ENCODE assay signal across 9 mouse cellular contexts in the genomic region with DNA sequence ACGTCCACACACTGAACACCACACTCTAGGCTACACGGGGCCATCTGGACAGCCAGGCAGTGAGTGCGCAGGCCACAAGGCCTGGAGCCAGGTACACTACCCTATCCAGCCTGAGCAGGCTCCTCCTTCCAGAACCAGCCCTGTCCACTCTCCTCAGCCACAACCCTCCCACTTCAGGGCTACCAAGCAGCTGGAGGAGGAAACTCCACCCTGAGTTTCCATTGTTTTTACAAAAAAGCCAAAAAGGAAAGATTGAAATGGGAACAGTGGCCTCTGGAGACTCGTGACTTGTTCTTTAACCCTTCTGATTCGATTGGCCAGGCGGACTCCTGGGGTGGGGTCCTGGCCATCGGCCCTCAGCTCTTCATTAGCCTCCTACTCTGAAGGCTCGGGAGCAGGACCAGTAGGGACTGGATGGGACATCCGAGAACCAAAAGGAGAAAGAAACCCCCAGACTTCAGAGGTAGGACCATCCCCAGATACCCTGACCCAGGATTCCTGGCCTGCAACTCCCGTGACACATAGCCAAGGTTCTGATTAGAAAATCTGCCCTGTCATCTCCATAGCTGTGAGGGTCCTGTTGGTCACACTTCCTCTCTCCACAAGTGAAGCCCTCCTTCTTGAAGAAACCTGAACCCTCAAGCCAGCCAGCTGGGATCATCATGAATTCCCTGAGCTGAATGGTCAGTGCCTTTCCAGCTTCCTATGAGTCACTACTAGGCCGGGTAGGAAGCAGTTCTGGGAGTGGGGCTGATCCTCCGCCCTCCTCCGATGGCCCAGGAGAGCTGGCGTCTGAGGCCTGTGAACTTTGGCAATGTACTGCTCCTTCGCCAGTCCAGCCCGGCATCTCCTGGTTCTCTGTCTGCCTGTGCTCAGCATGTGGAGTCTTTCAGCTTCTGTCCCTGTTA.
A peak's percentile ranks its signal among the peaks of the same experiment; 100 is the strongest.
DNase-seq lines count a peak whose midpoint lies in the region; ATAC-seq and TF ChIP-seq lines count a peak whose summit lies in the region.
"Had no signal": no experiment of that assay in that cellular context is flagged by ENCODE, and none has a peak within 500 bp of the region (broad histone marks: within the 10 kb centered on the region; RNA-seq: fewer than 3 reads in every experiment).

No protein-coding gene starts in this region.

- no peak overlapping the region for H3K9ac ChIP-seq in midbrain, postnatal 0 days (replicated peaks; ENCODE audit: low read length, poor library complexity, severe bottlenecking)
- no peak overlapping the region for H3K9ac ChIP-seq in midbrain, embryonic 16.5 days (ENCODE audit: low read depth, low read length)
- H3K9ac ChIP-seq in neural tube, embryonic 15.5 days (replicated peaks): no peak overlapping the region
- H3K9ac ChIP-seq: lung, embryonic 14.5 days had no signal

- H3K9me3 ChIP-seq in midbrain, postnatal 0 days (ENCODE audit: low read length): no peaks in the 10 kb centered on the region
- H3K9me3 ChIP-seq in midbrain, embryonic 16.5 days (replicated peaks; ENCODE audit: control insufficient read depth, low read length, poor library complexity, severe bottlenecking): no peaks in the 10 kb centered on the region
- no peaks in the 10 kb centered on the region; the same call in 1 of the 2 replicates for H3K9me3 ChIP-seq in neural tube, embryonic 15.5 days (replicated peaks)

- H3K27me3 ChIP-seq in midbrain, postnatal 0 days (ENCODE audit: insufficient read depth, low read length): no peaks in the 10 kb centered on the region
- no peaks in the 10 kb centered on the region for H3K27me3 ChIP-seq in midbrain, embryonic 16.5 days (ENCODE audit: control insufficient read depth, insufficient read depth, low read depth, low read length)
- no peaks in the 10 kb centered on the region for H3K27me3 ChIP-seq in neural tube, embryonic 15.5 days (replicated peaks)

- peak; percentile 51 for DNase-seq in NIH3T3 (ENCODE audit: low read depth)
- DNase-seq in cerebellum, adult 11-12 months: peak; percentile 80
- DNase-seq in heart, adult 8-10 months (ENCODE audit: low spot score): peak; percentile 88
- DNase-seq in kidney, postnatal 25 days: peak; percentile 56 to 86
- no peak for DNase-seq in midbrain, postnatal 0 days (ENCODE audit: low spot score)
- DNase-seq: lung, embryonic 14.5 days had no signal

- H3K4me1 ChIP-seq in midbrain, postnatal 0 days (ENCODE audit: insufficient read depth, low read length): no peaks in the 10 kb centered on the region; the same call in 1 of the 2 replicates
- no peaks in the 10 kb centered on the region for H3K4me1 ChIP-seq in midbrain, embryonic 16.5 days (ENCODE audit: control insufficient read depth, insufficient read depth, low read length)
- no peaks in the 10 kb centered on the region for H3K4me1 ChIP-seq in neural tube, embryonic 15.5 days

- H3K27ac ChIP-seq in midbrain, postnatal 0 days (ENCODE audit: low read depth, low read length): no peak overlapping the region
- H3K27ac ChIP-seq in midbrain, embryonic 16.5 days (ENCODE audit: low read length): no peak overlapping the region
- no peak overlapping the region for H3K27ac ChIP-seq in neural tube, embryonic 15.5 days (replicated peaks)

- no peak for ATAC-seq in midbrain, postnatal 0 days (ENCODE audit: low FRiP score)
- ATAC-seq in midbrain, embryonic 16.5 days: no peak
- ATAC-seq in erythroblast, adult 5-6 weeks (replicated peaks; ENCODE audit: low FRiP score, poor library complexity, severe bottlenecking): no peak
- no peak for ATAC-seq in neural tube, embryonic 15.5 days (ENCODE audit: low FRiP score)

- WGBS in midbrain, postnatal 0 days: 88% methylated on average over 16 of the region's 16 CpGs
- 87% methylated on average over 16 of the region's 16 CpGs for WGBS in midbrain, embryonic 16.5 days
- 87% methylated on average over 16 of the region's 16 CpGs for WGBS in neural tube, embryonic 15.5 days

- H3K4me2 ChIP-seq in midbrain, postnatal 0 days (ENCODE audit: low read depth, low read length, poor library complexity, severe bottlenecking): no peak overlapping the region
- no peak overlapping the region for H3K4me2 ChIP-seq in midbrain, embryonic 16.5 days (ENCODE audit: low read length)
- H3K4me2 ChIP-seq in neural tube, embryonic 15.5 days: no peak overlapping the region
- H3K4me2 ChIP-seq: lung, embryonic 14.5 days had no signal

- H3K36me3 ChIP-seq in midbrain, postnatal 0 days (ENCODE audit: insufficient read depth, low read length): no peaks in the 10 kb centered on the region
- H3K36me3 ChIP-seq in midbrain, embryonic 16.5 days (ENCODE audit: control insufficient read depth, insufficient read depth, low read length): no peaks in the 10 kb centered on the region
- no peaks in the 10 kb centered on the region for H3K36me3 ChIP-seq in neural tube, embryonic 15.5 days

- no peak overlapping the region for H3K4me3 ChIP-seq in midbrain, postnatal 0 days (ENCODE audit: low read depth, low read length)
- H3K4me3 ChIP-seq in midbrain, embryonic 16.5 days (ENCODE audit: low read depth, low read length): no peak overlapping the region
- no peak overlapping the region for H3K4me3 ChIP-seq in neural tube, embryonic 15.5 days (replicated peaks)

- no peak for TF ChIP-seq CTCF in midbrain, postnatal 0 days (IDR thresholded peaks at IDR 0.05)
